Mouse (Mus musculus) heart, adult 11 months (tissue): ENCODE results near the gene Lrrc36.

Experiments
- DNase-seq: peaks from one replicate; pipeline ENCODE4 v3.0.0; 2022

Gene Lrrc36

DNA sequence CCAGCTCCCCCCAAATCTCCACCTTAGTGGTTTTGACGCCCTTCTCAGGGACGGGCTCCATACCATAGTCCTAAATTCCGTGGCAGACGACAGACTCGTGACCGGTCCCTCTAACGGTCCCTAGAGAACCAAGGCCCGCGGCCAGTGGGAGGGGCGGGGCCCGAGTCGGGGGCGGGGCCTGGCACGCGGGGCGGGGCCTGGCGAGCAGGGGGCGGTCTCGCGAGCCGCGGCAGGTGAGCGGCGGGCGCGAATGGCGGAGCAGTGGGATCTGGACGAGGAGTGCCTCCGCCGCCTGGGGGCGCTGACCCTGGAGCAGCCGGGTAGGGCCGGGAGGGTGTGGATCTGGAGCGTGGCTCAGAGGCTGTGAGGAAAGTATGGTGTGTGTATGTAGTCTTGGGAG lies at the start of gene Lrrc36, which contains the start of gene Kctd19:
Lrrc36 (plus strand) TSS at position 181 of the 400 bp plus-strand sequence.
Kctd19 (minus strand) TSS at position 112 of the 400 bp plus-strand sequence.
- peak; percentile 97 for DNase-seq

DNA sequence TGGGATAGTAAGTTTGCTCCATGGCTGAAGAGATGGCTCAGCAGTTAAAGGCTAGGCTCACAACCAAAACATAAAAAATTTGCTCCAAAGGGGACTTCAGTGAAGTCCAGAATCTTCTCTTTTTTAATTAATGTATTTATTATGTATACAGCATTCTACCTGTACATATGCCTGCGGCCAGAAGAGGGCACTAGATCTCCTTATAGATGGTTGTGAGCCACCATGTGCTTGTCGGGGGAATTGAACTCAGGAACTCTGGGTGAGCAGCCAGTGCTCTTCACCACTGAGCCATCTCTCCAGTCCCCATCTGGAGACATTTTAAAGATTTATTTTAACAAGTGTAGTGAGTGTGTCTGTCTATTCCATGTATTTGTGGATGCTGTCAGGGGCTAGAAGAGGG lies 46.3 kb upstream of the Lrrc36 start:
- no peak for DNase-seq

DNA sequence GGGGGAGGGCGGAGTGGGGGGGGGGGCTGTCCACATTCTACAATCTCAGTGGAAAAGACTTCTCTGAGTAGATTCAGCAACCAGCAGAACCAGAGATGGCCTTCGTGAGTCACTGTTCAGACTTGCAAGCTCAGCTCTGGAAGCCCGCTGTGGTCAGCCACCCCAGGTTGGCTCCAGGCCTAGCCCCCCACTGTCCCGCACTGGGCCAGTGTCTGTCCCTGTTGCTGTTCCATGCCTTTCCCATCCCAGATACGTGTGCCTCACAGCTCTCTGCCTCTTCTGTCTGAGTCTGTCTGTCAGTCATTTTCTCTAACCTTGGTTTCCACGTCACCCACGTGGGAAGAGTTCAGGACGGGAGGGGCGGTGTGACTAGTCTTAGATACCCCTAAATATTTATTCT lies 40.9 kb upstream of the Lrrc36 start:
- DNase-seq, result peak; percentile 80

DNA sequence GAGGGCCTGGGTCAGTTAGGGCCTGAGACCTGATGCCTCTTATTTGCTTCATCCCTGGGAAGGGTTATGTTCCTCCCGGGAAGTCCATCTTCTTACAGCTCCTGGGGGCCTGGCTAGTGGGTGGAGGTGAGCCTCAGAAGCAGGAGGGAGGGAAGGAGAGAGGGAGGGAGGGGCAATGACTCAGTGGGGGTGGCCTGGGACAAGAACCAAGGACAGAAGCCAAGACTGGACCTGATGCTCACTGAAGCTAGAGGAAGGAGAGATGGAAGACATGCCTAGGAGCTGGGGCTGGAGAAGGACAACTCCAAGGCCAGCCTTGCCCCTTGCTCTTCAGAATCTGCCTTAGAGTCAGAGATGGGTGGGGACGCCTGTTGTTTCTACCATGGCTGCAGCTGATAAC lies 40.3 kb upstream of the Lrrc36 start, which contains the start of gene Plekhg4:
Plekhg4 (plus strand) TSS at position 243 of the 400 bp plus-strand sequence.
- peak; percentile 72 for DNase-seq

DNA sequence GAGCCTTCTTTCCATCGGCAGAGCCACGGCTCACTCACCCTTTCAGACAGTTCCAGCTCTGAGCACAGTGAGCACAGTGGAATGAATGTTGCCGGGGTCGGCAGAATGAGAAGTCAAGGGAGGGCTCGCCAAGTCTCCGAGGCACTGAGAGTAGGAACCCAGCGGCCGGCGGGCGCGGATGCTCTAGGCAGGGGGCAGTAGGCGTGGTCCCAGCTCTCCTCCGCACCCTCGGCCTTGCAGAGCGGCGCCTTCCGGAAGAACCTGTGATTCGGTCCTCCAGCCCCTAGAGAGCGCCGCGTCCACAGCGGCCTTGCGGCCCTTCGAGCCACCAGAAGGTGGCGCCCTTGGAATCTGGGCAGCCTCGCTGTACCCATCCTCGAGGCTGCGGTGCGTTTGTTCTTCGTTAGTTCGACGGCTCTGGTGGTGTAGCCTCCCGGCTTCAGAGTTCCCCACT lies 38.8 kb upstream of the Lrrc36 start:
- DNase-seq, result peak; percentile 89

DNA sequence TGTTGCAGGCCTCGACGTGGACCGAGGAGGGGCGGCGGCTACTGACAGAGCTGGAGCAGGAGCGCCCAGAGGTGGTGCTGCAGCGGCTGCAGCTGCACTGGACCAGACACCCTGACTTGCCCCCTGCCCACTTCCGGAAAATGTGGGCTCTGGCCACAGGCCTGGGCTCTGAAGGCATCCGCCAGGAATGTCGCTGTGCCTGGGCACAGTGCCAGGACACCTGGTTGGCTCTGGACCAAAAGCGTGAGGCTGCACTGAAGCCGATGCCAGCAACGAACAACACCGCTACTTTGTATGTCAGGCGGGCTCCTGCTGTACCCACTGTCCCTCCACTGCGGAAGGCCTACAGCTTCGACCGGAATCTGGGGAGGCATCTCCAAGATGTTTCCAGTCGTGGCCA lies 34.7 kb upstream of the Lrrc36 start:
- peak; percentile 91 for DNase-seq

DNA sequence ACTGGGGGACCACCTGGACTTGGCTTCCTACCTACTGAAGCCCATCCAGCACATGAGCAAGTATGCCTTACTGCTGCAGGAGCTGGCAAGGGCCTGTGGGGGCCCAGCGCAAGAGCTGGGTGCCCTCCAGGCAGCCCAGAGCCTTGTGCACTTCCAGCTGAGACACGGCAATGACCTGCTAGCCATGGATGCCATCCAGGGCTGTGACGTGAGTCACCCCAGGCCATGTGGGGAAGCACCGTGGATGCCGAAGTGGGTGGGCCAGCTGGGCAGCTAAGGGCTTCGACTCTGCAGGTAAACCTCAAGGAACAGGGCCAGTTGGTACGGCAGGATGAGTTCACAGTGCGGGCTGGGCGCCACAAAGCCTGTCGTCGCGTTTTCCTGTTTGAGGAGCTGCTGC lies 33.1 kb upstream of the Lrrc36 start:
- DNase-seq, result no peak

DNA sequence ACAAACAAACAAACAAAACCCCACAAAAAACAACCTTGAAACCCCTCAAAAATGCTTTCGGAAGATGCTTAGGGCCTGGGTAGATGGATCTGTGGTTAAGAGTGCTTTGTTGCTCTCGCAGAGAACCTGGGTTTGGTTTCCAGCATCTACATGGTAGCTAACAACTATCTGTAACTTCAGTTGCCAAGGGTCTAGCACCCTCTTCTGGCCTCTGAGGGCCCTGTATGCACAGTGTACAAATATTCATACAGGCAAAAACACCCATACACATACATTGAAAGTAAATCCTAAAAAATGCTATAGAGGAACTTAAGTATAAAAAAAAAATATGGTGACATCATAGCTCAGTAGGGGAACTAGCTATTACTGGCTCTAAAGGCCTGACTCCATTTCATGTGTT lies 29.3 kb upstream of the Lrrc36 start:
- no peak for DNase-seq

DNA sequence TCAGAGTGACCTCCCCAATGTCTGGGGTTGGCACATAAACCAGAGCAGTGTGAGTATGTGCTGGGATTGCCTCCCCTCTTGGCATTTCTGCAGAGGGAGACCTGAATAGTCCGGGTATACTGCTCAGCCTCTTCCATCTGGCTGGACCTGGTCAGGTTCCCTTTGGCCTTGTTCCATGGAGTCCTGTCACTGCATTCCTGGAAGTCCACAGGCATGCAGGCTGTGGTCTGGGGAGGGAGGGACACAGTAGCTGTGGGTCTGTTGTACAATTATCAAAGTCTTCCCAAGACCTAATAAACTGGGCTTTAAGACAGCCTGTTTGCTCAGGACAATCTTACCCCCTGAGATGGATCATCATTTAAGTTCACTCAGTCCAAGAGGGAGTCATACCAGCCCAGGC lies 26.2 kb upstream of the Lrrc36 start:
- no peak for DNase-seq

DNA sequence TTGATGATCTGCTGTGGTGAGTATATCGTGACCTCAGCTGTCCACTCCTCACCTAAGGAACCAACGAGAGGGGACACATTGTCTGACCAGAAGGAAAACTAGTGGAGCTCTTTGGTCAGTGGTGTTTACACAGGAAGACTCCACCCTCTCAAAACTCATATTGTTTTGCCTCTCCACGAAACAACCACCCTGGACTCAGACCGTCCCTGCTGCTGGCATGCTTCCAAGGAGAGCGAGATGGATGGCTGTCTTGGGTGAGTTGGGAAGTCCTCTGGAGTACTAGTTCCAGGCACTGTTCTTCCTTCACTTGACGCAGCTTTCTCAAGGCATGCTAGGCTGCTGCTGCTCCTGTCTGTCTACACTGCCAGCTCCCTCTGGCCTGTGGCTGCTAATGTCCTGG lies 24.3 kb upstream of the Lrrc36 start:
- peak; percentile 97 for DNase-seq

DNA sequence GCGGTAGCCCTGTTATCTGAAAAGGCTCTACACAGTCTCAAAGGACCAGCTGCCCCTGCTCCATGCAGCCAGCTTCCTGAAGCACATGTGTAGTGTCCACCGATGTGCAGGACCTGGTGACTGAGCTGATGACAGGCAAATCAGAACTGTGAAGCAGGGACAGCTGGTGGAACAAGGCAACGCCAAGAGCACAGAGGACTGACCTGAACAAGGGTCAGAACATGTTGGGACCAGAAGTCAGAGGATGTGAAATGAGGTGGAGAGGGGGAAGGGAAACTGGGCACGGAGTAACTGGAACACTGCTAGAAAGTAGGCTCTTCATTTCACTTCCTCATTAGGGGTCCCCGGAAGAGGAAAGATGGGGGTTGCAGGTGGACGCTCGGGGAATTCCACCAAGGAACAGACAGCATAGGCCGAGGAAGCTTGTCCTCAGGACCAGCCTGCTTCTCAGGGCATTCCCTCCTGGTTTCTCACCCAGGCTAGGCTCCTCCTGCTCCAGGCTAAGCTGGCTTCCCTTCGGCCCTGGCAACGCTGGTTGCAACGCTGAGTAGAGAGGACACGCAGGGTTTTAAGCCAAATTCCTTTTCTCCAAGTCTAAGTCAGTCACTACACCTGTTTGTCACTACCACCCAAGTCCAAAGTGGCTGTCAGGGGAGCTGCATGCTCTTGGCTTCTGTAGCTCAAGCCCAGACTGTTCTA lies 20.1 kb upstream of the Lrrc36 start:
- DNase-seq, result peak; percentile 96

DNA sequence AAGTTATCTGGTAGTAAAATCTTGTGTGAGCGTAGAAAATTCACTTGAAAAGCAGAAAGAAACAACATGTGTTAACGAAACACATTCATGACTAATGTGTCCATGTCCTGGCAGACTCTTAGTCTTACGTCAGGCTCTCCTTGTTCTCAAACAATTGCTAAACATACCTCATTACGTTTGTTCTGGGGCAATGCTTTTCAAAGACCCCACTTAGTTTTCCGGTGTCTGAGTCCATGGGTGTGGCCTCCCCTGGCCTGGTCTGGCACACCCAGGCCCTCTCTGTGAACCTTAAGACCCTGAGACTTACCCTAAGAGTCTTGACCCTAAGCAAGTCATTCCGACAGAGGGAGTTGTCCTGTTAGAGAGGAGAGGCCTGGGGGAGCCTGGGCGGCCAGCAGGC lies 19.5 kb upstream of the Lrrc36 start:
- DNase-seq, result peak; percentile 86

DNA sequence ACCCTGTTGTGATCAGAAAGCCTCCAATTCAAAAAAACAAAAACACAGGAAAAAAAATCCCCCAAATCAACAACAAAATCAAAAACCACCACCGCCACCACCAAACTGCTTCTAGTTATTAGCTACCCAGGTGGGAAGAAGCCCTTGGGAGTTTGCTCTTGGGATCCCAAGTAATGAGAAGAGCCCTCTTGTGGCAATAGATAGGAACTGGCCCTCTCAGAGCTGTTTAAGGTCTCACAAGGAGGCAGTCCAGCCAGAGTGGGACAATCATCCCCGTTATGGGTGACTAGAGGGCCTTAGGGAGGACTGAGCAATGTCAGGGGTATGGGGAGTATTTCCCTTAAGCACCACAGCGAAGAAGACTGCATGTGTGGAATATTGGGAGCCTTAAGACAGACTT lies 15.6 kb upstream of the Lrrc36 start:
- peak; percentile 91 for DNase-seq

DNA sequence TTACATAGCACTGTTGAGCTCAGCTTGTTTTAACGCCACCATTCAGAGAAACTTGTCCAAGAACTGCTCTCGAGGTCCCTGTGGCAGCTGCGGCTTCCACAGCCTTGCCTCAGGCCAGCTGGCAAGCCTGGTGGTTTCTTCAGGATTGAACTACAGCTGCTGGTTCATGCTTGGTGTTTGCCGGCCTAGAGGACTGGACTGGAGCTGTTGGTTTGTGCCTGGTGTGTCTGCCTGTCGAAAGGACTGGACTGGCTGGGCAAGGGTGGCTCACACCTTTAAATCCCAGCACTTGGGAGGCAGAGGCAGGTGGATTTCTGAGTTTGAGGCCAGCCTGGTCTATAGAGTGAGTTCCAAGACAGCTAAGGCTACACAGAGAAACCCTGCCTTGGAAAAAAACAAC lies 13.4 kb upstream of the Lrrc36 start:
- DNase-seq, result peak; percentile 77

DNA sequence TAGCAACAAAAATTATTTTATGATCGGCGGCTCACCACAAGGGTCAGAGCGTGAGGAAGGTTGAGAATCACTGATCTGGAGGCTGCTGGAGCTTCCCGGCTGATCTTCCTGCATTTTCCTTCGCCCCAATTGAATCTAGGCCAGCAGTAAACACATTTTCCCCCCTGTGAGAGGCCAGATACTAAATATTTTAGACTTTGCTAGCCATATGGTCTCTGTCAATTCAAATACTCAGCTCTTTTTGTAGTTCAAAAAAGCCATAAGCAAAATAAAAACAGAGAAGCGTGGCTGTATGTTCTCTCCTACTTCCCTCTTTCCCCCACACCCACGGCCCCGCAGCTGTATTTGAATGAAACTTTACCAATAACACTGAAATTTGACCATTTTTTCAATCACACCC lies 9.9 kb upstream of the Lrrc36 start:
- peak; percentile 31 for DNase-seq

DNA sequence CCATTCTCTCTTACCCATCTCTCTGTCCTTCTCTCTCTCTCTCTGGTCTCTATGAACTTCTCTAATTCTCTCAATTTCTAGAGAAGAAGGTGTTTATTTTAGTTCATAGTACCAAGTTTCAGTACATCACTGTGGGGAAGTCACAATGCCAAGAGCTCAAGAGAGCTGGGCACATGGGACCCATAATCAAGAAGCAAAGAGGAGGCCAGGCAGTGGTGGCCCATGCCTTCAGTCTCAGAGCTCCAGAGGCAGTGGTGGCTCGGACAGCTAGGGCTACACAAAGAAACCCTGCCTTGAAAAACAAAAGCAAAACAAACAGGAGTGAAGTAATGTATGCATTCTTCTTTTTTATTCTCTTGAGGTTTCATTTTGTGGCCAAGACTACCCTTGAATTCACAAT lies 8.9 kb upstream of the Lrrc36 start:
- peak; percentile 64 for DNase-seq

DNA sequence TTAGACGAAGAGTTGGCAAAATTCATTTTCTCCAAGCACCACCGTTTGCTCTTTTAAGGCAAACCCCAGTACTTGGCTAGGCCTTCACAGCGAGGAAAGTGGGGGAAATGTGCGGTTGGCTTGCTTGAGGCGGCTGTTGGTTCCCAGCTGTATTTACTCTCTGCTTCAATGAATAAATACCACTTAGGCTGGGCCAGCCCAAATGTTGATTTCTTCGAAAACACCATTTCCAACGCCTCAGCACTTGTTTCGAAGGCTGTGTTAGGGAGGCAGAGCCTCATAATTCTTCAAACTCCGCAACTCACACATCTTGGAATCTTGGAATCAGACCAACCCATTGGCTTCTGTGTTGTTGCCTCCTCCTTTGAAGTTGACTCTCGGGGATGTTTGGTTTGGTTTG lies 7.0 kb upstream of the Lrrc36 start:
- DNase-seq, result peak; percentile 64

DNA sequence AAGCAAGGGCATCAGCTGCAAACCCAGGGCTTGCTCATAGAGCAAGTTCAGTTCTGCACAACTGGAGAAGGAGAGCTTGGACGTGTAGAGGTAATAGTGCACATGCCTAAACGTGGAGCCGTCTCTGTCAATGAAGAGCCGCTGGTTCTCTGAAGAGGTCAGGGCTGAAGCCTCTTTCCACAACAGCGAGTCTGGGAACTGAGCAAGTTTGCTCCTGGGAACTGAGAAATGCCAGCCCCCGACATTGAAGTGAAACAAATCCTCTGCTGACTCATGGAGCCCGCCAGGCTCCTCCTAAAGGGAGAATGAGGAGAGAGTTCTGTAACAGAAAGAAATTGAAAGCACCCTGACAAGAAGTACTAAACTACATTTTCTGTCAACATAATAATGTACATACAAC lies 5.0 kb upstream of the Lrrc36 start:
- peak; percentile 59 for DNase-seq

DNA sequence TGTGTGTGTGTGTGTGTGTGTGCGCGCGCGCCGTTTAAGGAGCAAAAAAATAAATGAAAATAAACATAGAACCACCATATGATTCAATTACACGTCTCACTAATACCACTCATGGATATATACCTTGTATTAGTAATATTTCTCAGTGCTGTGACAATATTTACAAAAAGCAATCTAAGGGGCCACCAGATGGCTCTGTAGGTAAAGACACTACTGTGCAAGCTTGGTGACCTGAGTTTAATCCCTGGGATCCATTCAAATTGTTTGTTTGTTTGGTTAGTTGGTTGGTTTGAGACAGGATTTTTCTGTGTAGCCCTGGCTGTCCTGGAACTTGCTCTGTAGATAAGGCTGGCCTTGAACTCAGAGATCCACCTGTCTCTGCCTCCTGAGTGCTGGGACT lies 3.4 kb upstream of the Lrrc36 start:
- no peak for DNase-seq

DNA sequence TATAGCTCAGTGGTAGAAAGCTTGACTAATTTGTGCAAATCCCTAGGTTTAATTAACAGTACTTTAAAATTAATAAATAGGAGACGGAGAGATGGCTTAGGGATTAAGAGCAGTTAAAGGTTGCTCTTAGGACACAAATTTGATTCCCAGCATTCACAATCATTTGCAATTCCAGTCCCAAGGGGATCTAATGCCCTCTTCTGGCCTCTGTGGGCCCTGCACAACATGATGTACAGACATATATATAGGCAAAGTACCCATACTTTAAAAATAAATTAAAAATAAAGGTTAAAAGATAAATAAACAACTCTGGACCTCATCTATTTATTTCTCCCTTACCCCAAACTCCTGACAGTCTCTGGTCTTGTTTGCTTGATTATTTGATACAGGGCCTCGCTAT lies 5.6 kb downstream of the Lrrc36 start:
- DNase-seq, result peak; percentile 24

DNA sequence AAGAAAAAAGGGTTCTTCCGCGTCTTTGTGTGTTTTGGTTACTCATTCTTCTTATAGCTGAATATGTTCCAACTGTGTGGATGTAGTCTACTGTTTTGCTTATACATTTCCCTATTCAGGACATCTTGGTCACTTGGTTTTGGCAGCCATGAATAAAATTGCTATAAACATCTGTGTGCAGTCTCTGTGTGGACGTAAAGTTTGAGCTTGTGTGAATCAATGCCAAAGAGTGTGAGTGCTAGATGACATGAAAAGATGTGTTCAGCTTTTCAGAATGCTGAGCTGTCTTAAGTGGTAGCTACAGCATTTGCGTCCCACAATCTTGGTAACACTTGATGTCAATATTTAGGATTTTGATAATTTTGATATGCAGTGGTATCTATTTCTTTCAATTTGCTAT lies 6.4 kb downstream of the Lrrc36 start:
- peak; percentile 2 for DNase-seq

DNA sequence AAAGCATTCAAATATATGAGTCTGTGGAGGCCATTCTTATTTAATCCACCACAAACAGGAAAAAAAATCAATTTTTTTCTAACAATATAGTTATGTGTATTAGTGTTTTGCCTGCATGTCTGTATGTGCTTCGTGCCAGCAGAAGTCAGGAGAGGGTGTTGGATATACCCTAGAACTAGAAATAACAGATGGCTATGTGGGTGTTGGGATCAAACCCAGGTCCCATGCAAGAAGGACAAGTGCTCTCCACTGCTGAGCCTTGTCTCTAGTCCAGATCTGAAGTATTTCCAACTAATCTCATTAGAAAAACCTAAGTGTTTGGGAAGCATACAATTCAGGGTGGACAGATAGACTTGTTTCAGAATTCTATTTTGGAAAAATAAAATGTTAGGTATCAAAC lies 8.6 kb downstream of the Lrrc36 start:
- DNase-seq, result peak; percentile 45

DNA sequence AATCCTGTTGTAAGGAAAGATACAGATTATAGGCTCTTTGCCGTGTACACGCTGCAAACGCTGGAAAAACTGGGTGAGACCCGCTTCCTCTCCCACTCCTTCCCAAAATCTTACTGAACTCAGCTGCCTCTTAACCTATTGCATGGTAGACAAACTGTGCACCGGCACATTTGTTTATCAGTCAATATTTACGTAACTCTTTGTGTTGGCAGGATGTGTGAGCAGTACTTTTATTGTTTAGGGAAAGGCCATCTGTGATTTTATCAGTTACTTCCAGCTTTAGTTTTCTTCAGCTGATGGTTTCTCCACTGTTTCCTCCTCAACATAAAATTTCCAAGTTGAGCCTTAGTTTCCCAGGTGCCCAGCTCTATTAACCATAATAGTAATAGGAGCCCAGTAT lies 13.5 kb downstream of the Lrrc36 start:
- DNase-seq, result peak; percentile 85

DNA sequence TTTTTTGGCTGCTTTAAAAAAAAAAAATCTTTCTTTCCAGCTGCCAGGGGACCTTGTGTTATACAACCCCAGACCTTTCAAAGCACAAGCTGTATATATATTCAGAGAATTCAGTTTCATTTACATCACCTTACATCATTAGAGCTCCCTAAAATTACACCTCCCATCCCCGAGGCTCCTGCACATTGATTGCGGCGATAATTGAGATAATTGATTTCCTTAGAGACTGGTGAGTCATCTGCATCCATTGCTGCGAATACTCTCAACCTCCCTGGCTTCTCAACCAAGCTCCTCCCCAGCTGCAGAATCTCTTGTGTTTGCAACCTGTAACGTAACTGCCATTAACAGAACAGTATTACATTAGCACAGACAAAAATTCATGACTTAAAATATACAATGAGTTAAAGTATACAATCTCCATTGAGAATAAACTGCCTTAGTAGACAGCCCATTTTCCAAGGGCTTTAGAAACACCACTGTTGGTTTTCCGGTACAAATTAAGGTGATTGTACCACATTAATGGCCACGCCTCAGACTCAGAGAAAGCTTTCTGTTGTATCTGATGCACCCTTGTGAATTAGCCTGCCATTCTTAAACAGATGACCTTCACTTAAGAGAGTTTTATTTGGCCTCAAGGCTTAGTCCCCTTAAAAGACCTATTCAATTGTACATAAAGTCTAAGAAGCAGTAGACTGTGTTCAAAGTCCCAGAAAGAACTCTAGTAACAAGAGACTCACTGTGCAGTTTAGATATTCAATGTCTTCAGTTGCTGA lies 18.6 kb downstream of the Lrrc36 start:
- peak; percentile 68 for DNase-seq
